Mouse (Mus musculus): ENCODE measurements around the gene Sdc4. TPM values are rescaled to one million over a fixed set of nuclear protein-coding genes. Genes with fewer than 3 reads are reported as not detected.
A peak's percentile ranks its signal among the peaks of the same experiment; 100 is the strongest.

The Sdc4 gene
- polyA plus RNA-seq, 1 experiment from 2014 or later: 11.3 TPM

- Histone ChIP-seq H3K4me2 (replicated peaks) (no peak overlapping the region), H3K27me3 (peaks cover 83% of the 10 kb centered on the region), H3K27ac (replicated peaks) (no peak overlapping the region), H3K4me3 (no peak overlapping the region), H3K4me1 (peaks cover 10% of the 10 kb centered on the region), H3K9ac (replicated peaks) (no peak overlapping the region), H3K9me3 (no peaks in the 10 kb centered on the region), H3K36me3 (no peaks in the 10 kb centered on the region)
- no peak; the same call in 1 of the 2 replicates for ATAC-seq (ENCODE audit: low FRiP score, low read depth)
- WGBS: 1% methylated on average over 22 of the region's 22 CpGs
These were observed 36.0 kb downstream of the Sdc4 start for GRCm38 (mm10) chr2:164407708-164408107.

- Histone ChIP-seq H3K36me3 (no peaks in the 10 kb centered on the region), H3K4me3 (no peak overlapping the region), H3K4me2 (replicated peaks) (no peak overlapping the region), H3K27ac (replicated peaks) (no peak overlapping the region), H3K9me3 (no peaks in the 10 kb centered on the region), H3K9ac (replicated peaks) (no peak overlapping the region), H3K27me3 (peaks cover 99% of the 10 kb centered on the region), H3K4me1 (peaks cover 10% of the 10 kb centered on the region)
- 37% methylated on average over 5 of the region's 5 CpGs for WGBS
- ATAC-seq (ENCODE audit: low FRiP score, low read depth): no peak
These were observed 38.2 kb downstream of the Sdc4 start for GRCm38 (mm10) chr2:164405519-164405918.

GRCm38 (mm10) chr2:164405060-164405459 is 38.6 kb downstream of the Sdc4 start, which contains the start of gene Matn4:
TSS of gene Matn4 (minus strand) at chr2:164405160.
- Histone ChIP-seq H3K9ac (replicated peaks) (0 out of 2 replicates have a peak within 1 kb of the TSS, but pooled peaks have one; percentile 25), H3K27me3 (peaks cover 99% of the 10 kb centered on the region), H3K9me3 (no peaks in the 10 kb centered on the region), H3K4me2 (replicated peaks) (peak within 1 kb of the TSS; percentile 49), H3K27ac (replicated peaks) (no peak within 1 kb of the TSS), H3K36me3 (no peaks in the 10 kb centered on the region), H3K4me3 (peak within 1 kb of the TSS; percentile 30), H3K4me1 (peaks cover 10% of the 10 kb centered on the region)
- 7% methylated on average over 9 of the region's 9 CpGs for WGBS
- no peak for ATAC-seq (ENCODE audit: low FRiP score, low read depth)

DNA sequence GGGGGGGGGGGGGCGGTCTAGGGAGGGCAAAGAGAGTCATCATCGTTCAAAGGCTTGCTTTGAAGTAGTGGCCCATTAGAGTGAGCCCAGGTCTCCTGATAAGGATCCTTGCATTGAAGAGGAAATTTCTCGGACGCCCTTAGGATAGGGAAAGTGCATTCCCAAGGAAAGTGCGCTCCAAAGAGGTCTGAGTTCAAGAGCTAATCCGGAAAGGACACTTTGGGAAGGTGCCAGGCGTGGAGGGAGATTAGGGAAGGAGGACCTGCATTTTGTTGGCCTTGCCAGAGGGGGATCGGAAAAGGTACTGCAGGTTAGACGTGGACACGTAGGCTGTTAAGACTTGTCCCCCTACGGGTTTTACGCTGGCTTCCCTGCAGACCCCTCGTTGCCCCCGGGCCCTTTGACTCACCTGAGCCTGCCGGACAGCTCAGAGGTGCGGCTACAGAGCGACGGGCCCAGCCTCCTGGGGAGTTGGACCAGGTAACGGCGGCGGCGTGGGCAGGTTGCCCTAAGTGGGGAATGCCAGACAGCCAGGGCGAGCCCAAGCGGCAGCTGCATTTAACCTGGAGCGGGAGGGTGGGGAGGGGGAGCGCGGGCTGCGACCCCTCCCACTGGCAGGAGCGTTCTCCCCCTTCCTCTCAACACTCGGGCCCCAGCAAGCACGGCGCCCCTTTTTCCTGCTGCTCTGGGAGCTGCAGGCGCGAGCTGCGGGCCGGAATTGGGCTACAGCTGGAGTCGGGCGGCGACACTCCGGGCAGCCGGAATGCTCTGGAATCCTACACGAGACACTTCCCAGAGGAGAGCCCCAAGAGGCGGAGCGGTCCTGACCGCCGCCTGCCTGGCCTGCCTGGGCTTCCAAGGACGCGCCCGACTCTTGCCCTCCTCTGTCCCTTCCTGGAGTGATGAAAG is 39.4 kb downstream of the Sdc4 start:
- Histone ChIP-seq H3K4me2 (replicated peaks) (peak overlapping the region; percentile 49), H3K4me3 (peak overlapping the region; percentile 30), H3K9ac (replicated peaks) (0 out of 2 replicates have a peak overlapping the region, but pooled peaks have one; percentile 25), H3K4me1 (peaks cover 10% of the 10 kb centered on the region), H3K27ac (replicated peaks) (no peak overlapping the region), H3K36me3 (no peaks in the 10 kb centered on the region), H3K27me3 (peaks cover 99% of the 10 kb centered on the region), H3K9me3 (no peaks in the 10 kb centered on the region)
- under 1% methylated on average over 42 of the region's 49 CpGs for WGBS
- no peak for ATAC-seq (ENCODE audit: low FRiP score, low read depth)

DNA sequence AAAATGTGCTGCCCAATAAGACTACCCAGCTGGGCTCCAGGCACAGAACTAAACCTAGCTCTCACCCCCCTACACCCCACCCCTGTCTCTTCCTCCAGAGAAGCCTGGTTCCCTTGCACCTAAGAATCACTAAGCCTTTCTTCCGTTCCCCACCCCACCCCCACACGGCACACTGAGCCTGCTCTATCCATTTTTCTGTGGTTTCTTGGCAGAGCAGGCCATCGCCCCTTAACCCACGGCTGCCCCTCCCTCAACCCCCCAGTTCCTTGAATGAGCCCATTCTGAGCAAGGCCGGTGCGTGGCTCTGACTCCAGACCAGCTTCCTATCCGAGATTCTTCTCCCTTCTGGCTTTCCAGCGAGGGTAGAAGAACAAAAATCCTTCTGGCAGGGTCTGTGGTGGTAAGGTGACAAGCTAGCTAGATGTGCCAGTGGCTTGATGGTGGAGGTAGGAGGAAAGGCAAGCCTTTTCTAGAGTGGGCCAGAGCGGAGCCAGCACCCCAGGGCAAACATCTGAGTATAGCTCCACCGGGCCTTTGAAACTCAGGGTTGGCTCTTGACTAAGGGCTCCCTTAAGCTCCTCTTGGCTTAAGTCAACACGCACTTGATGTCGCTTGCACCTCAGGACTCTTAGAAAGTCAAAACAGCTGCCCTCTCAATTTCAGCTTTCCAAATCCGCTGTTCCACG is 40.1 kb downstream of the Sdc4 start:
- Histone ChIP-seq H3K9ac (replicated peaks) (no peak overlapping the region), H3K4me2 (replicated peaks) (no peak overlapping the region), H3K9me3 (no peaks in the 10 kb centered on the region), H3K36me3 (no peaks in the 10 kb centered on the region), H3K27me3 (peaks cover 98% of the 10 kb centered on the region), H3K27ac (replicated peaks) (no peak overlapping the region), H3K4me1 (peaks cover 10% of the 10 kb centered on the region), H3K4me3 (no peak overlapping the region)
- 11% methylated on average over 14 of the region's 14 CpGs for WGBS
- no peak for ATAC-seq (ENCODE audit: low FRiP score, low read depth)

DNA sequence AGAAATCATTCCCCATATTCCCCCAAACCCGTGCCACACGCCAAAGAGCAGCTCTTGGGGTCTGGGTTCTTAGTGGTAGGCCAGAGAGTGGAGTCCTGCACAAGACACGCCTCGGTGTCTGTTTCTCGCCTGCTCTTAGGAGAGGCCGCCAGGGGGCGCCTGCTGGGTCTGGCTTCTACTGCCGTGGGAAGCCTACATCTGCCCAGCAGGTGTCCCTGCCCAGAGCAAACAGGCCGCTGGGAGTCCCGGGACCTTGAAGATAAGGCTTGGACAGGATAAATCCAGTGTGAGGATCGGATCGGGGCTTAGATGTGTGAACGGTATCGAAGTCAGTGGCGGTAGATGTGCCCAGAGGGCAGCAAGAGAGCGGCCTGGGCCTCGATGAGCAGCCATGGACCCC is 40.8 kb downstream of the Sdc4 start, which contains the start of gene Rbpjl:
Gene Rbpjl, plus strand, starts transcription at position 236 of the 400 bp plus-strand sequence.
- no peak within 1 kb of the TSS for H3K4me3 ChIP-seq
- no peaks in the 10 kb centered on the region for H3K36me3 ChIP-seq
- H3K4me1 ChIP-seq: peaks cover 10% of the 10 kb centered on the region
- no peak for ATAC-seq (ENCODE audit: low FRiP score, low read depth)
- WGBS: 4% methylated on average over 17 of the region's 17 CpGs
- H3K27ac ChIP-seq (replicated peaks): no peak within 1 kb of the TSS
- H3K9ac ChIP-seq (replicated peaks): no peak within 1 kb of the TSS
- H3K9me3 ChIP-seq: 0 out of 2 replicates have a peak, but pooled peaks cover 1% of the 10 kb centered on the region
- H3K27me3 ChIP-seq: peaks cover 92% of the 10 kb centered on the region
- H3K4me2 ChIP-seq (replicated peaks): no peak within 1 kb of the TSS

DNA sequence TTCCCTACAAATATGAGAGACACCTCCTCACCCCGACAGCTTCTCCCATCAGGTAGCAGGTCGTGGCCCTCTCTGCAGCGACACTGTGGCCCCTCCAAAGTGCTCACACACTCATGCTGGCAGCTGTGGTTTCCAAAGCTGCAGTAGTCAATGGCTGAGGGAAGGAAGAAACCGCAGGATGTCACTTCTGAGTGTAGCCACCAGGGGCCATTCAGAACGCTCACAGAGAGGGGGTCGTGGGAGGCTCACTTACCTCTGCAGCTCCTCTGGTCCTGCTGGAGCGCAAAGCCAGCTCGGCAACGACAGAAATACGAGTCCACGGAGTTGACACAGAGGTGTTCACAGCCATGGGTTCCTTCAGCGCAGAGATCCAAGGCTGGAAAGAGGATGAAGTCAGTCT is 46.8 kb downstream of the Sdc4 start:
- no peaks in the 10 kb centered on the region for H3K36me3 ChIP-seq
- ATAC-seq (ENCODE audit: low FRiP score, low read depth): no peak
- H3K27me3 ChIP-seq: peaks cover 41% of the 10 kb centered on the region
- no peaks in the 10 kb centered on the region for H3K4me1 ChIP-seq
- H3K9ac ChIP-seq (replicated peaks): no peak overlapping the region
- no peak overlapping the region for H3K4me2 ChIP-seq (replicated peaks)
- H3K27ac ChIP-seq (replicated peaks): no peak overlapping the region
- peaks cover 9% of the 10 kb centered on the region; the same call in 1 of the 2 replicates for H3K9me3 ChIP-seq
- H3K4me3 ChIP-seq: no peak overlapping the region
- WGBS: 74% methylated on average over 12 of the region's 12 CpGs

DNA sequence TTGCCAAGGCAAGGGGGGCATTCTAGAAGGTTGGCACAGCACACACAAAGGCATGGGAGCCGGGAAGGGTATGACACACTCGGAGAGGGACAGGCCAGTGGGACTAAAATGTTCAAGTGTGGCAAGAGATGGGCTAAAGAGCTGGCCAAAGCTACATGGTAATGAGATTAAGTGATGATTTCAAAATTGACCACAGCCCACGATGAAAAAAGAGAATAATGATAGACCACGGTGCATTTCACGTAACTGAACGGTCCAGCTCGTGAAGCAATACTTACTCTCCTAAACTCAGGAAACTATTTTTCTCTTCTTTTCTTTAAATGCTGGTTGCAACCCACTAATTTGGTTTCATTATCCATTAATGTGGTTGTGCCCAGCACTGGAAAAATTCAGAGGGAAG is 47.6 kb downstream of the Sdc4 start:
- H3K9ac ChIP-seq (replicated peaks): no peak overlapping the region
- no peak for ATAC-seq (ENCODE audit: low FRiP score, low read depth)
- H3K4me2 ChIP-seq (replicated peaks): no peak overlapping the region
- no peak overlapping the region for H3K27ac ChIP-seq (replicated peaks)
- H3K27me3 ChIP-seq: peaks cover 37% of the 10 kb centered on the region
- H3K9me3 ChIP-seq: peaks cover 9% of the 10 kb centered on the region; the same call in 1 of the 2 replicates
- no peaks in the 10 kb centered on the region for H3K36me3 ChIP-seq
- no peaks in the 10 kb centered on the region for H3K4me1 ChIP-seq
- 94% methylated on average over 7 of the region's 7 CpGs for WGBS
- no peak overlapping the region for H3K4me3 ChIP-seq

GRCm38 (mm10) chr2:164393126-164393525 is 50.6 kb downstream of the Sdc4 start:
- WGBS: 74% methylated on average over 29 of the region's 29 CpGs

GRCm38 (mm10) chr2:164389499-164389898 is 54.2 kb downstream of the Sdc4 start:
- peak overlapping the region; percentile 65 for H3K4me2 ChIP-seq (replicated peaks)
- H3K27me3 ChIP-seq: peaks cover 53% of the 10 kb centered on the region
- peak overlapping the region; percentile 39; the same call in 1 of the 2 replicates for H3K27ac ChIP-seq (replicated peaks)
- ATAC-seq (ENCODE audit: low FRiP score, low read depth): peak; percentile 67
- under 1% methylated on average over 30 of the region's 30 CpGs for WGBS
- peak overlapping the region; percentile 41; the same call in 1 of the 2 replicates for H3K9ac ChIP-seq (replicated peaks)
- no peaks in the 10 kb centered on the region for H3K36me3 ChIP-seq
- peaks cover 20% of the 10 kb centered on the region for H3K4me1 ChIP-seq
- H3K4me3 ChIP-seq: peak overlapping the region; percentile 47
- no peaks in the 10 kb centered on the region for H3K9me3 ChIP-seq

More at GRCm38 (mm10) chr2:164393126-164393525, 50.6 kb downstream of the Sdc4 start:
- peaks cover 9% of the 10 kb centered on the region; the same call in 1 of the 2 replicates for H3K9me3 ChIP-seq
- no peak overlapping the region for H3K9ac ChIP-seq (replicated peaks)
- peaks cover 9% of the 10 kb centered on the region; the same call in 1 of the 2 replicates for H3K4me1 ChIP-seq
- no peak overlapping the region for H3K4me3 ChIP-seq
- ATAC-seq (ENCODE audit: low FRiP score, low read depth): no peak
- no peaks in the 10 kb centered on the region for H3K36me3 ChIP-seq
- no peak overlapping the region for H3K27ac ChIP-seq (replicated peaks)
- peaks cover 34% of the 10 kb centered on the region for H3K27me3 ChIP-seq
- H3K4me2 ChIP-seq (replicated peaks): no peak overlapping the region

- no peaks in the 10 kb centered on the region for H3K36me3 ChIP-seq
- no peaks in the 10 kb centered on the region for H3K9me3 ChIP-seq
- peak within 1 kb of the TSS; percentile 47 for H3K4me3 ChIP-seq
- peak; percentile 67 for ATAC-seq (ENCODE audit: low FRiP score, low read depth)
- H3K27ac ChIP-seq (replicated peaks): peak within 1 kb of the TSS; percentile 39; the same call in 1 of the 2 replicates
- H3K4me1 ChIP-seq: peaks cover 20% of the 10 kb centered on the region
- WGBS: under 1% methylated on average over 17 of the region's 17 CpGs
- H3K27me3 ChIP-seq: peaks cover 54% of the 10 kb centered on the region
- H3K4me2 ChIP-seq (replicated peaks): peak within 1 kb of the TSS; percentile 65
- peak within 1 kb of the TSS; percentile 41; the same call in 1 of the 2 replicates for H3K9ac ChIP-seq (replicated peaks)
These were observed 54.7 kb downstream of the Sdc4 start, which contains the start of gene Slpi for GRCm38 (mm10) chr2:164389020-164389419. TSS of gene Slpi (minus strand) at chr2:164389095.
